Mouse (Mus musculus): Measurements from ENCODE around the gene Casq2. TPM values are rescaled to one million over a fixed set of nuclear protein-coding genes. Genes with fewer than 3 reads are reported as not detected.

The Casq2 gene
- total RNA-seq, 2 experiments from 2014 or later = 0.68 to 1.4 TPM

DNA sequence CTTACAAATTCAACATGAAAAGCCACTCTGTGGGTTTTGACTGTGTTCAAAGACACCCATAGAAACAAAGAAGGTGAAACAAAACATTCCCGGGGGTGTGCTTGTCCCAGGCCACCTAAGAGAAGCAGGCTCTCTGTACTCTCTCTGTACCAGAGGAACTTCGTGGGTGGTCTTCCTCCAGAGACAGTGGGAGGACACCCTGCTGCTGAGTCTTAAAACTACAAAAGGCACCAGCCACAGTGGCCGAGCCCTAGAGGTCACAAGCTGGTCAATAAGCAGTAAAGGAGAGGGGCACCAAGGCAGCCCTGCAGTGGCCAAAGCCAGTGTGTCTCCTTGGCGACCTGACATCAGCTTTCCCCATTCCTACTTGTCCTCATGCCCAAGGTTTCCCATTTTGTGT is 103.8 kb downstream of the Casq2 start:
- intact Hi-C loops (cut with DNase I) = no loop called here
- no peak overlapping the region for H3K4me3 ChIP-seq
- DNase-seq (ENCODE audit: extremely low spot score in 1 of 2, low spot score in 2 of 2) = no peak
- no peak overlapping the region for H3K27ac ChIP-seq
- no peak for TF ChIP-seq CTCF (IDR thresholded peaks at IDR 0.05)

DNA sequence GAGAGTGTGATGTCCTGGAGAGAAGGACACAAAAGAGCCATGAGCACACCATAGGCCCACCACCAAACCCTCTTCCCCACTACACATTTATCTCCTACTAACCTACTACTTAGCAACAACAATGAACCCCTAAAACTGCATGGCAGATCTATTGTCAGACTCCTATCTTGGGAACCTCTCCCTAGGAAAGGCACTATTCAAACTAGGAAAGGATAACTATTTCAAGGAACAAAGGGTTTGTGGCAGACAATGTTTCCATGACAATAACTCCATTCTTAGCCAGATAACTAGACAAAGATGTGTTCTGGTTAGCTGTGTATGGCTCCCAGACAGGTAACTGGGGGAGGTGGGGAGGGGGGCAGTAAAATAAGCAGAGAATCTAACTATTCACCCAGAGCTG is 104.4 kb downstream of the Casq2 start:
- H3K27ac ChIP-seq = no peak overlapping the region
- intact Hi-C loops (cut with DNase I) = no loop called here
- H3K4me3 ChIP-seq = no peak overlapping the region
- no peak for TF ChIP-seq CTCF (IDR thresholded peaks at IDR 0.05)
- no peak for DNase-seq (ENCODE audit: extremely low spot score in 1 of 2, low spot score in 2 of 2)

DNA sequence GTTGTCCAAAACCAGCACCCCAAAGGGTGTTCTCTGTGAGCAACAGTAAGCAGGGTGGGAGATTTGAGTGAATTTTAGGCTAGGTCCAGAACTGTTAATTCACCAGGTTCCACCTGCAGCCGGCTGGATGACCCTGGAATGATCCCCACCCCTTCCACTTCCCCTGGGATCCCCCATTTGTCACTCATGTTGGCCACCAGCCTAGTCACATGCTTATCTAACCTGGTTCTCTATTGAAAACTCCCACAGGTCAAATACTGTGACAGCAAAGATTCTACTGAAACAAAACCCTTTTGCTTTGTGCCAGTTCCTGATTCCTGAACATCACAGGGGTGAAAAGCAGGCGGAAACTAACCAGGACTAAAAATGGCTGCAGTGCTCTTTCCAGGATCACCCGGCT is 105.4 kb downstream of the Casq2 start:
- no peak for TF ChIP-seq CTCF (IDR thresholded peaks at IDR 0.05)
- Histone ChIP-seq H3K4me3 (no peak overlapping the region), H3K27ac (no peak overlapping the region)
- intact Hi-C loops (cut with DNase I) = no loop called here
- no peak for DNase-seq (ENCODE audit: extremely low spot score in 1 of 2, low spot score in 2 of 2)

DNA sequence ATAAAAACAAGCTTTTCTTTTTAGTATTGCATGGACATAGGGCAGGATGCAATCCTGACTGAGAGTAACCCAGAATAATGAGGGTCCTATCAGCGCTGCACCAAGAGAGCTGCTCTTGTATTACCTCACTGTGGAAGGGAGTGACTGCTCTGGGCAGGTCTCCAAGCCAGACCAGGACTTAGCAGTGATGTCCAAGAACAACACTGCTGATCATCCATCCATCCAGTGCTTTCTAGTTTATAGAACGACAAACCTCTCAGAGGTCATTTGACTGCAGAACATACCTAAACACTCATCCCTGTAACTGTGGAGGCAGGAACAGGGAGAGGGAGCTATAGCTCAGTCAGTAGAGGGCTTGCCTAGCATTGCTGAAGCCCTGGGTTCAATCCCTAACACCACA is 106.4 kb downstream of the Casq2 start:
- H3K4me3 ChIP-seq = no peak overlapping the region
- DNase-seq (ENCODE audit: extremely low spot score in 1 of 2, low spot score in 2 of 2) = no peak
- intact Hi-C loops (cut with DNase I) = no loop called here
- TF ChIP-seq CTCF (IDR thresholded peaks at IDR 0.05) = no peak
- no peak overlapping the region for H3K27ac ChIP-seq

GRCm38 (mm10) chr3:102193488-102194290 is 107.5 kb downstream of the Casq2 start:
- intact Hi-C loops (cut with DNase I) = no loop called here
- Histone ChIP-seq H3K4me3 (no peak overlapping the region), H3K27ac (no peak overlapping the region)
- DNase-seq (ENCODE audit: extremely low spot score in 1 of 2, low spot score in 2 of 2) = no peak
- TF ChIP-seq CTCF (IDR thresholded peaks at IDR 0.05) = no peak

DNA sequence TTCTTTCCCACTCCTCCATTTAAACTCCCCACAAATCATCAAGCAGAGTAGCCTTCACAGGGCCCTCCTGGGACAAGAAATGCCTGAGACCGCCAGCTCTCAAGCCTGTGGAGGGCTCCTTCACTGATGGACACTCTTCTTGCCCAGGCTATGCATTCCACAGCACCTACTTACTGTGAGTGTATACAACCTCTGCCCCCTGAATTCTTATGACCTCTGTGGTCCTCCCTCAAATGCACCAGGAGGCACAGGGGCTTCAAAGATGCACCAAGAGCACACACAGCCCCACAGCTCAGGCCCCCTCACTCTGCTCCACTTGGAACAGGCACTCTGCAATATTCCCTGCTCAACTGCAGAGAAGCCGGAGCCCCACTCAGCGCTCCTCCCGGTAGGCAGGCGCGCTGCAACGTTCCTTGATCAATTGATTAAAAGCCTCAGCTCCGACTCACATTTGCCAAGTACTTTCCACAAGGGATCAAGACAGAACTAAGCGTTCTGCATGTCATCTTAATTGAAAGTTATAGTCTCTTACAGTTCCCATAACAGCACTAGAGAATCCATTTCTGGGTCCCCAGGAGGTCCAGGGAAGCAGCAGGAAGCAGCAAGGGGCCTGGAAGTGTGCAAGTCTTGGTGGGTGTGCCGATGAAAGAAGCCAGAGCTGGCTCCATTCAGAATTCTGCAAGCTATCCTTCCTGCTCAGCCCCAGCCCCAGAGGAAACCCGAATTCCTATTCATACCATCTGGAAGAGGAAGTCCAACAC is 108.3 kb downstream of the Casq2 start:
- intact Hi-C loops (cut with DNase I) = no loop called here
- H3K27ac ChIP-seq = no peak overlapping the region
- no peak for DNase-seq (ENCODE audit: extremely low spot score in 1 of 2, low spot score in 2 of 2)
- H3K4me3 ChIP-seq = no peak overlapping the region
- TF ChIP-seq CTCF (IDR thresholded peaks at IDR 0.05) = no peak; the same call in 1 of the 2 replicates

DNA sequence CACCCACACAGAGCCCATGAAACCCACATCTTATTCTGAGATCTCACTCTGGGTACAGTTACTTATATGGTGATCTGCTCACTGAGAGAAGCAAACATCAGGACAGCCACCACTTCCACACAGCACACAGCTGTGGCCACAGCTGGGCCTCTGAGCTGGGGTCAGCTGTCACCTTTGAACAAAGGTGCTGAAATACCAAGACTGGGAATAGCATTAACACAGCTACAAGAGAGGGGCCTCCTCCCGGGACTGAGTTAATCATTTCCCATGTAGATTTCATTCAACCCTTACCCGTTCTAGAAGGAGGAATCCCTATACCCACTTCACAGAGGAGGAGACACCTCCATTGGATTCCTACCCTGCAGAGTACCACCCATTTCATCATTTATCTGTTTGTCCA is 109.5 kb downstream of the Casq2 start:
- intact Hi-C loops (cut with DNase I) = no loop called here

More for the DNA sequence above, 109.5 kb downstream of the Casq2 start:
- Histone ChIP-seq H3K4me3 (no peak overlapping the region), H3K27ac (no peak overlapping the region)
- TF ChIP-seq CTCF (IDR thresholded peaks at IDR 0.05) = no peak
- no peak for DNase-seq (ENCODE audit: extremely low spot score in 1 of 2, low spot score in 2 of 2)

Other genes with a start within 250 kb of the Casq2 start
- under 1 TPM; 0.12 to 0.32 TPM for gene Mab21l3, start 237.5 kb upstream of the Casq2 start, total RNA-seq (2021)
- 10 to 100 TPM in 1 of 2 experiments, 1 to 10 TPM in 1; 9.2 to 10.0 TPM for gene Slc22a15, start 162.0 kb upstream of the Casq2 start, total RNA-seq (2021)
- gene Nhlh2, start 76.3 kb upstream of the Casq2 start, total RNA-seq (2021) = under 1 TPM; 0.26 to 0.52 TPM
- 1 to 10 TPM; 4.4 to 6.7 TPM for gene Vangl1, start 118.3 kb downstream of the Casq2 start, total RNA-seq (2021)

Data from left cerebral cortex, adult 2 months (tissue).